Mouse (Mus musculus) 416B (cell line): ENCODE results near the gene Tbc1d24.
A peak's percentile ranks its signal among the peaks of the same experiment; 100 is the strongest.
"Not testable (repeated sequence)": the region's sequence is repeated elsewhere in the genome, so short reads cannot be mapped to it uniquely, and the experiment has no call there.

Source experiments
- DNase-seq: peaks from one replicate; pipeline ENCODE4 v3.0.0; 2011; ENCODE audit warnings: low read depth

The Tbc1d24 gene

GRCm38 (mm10) chr17:24149421-24149820 is 55.9 kb downstream of the Tbc1d24 start:
- no peak for DNase-seq

GRCm38 (mm10) chr17:24142897-24143296 is 62.5 kb downstream of the Tbc1d24 start:
- DNase-seq: no peak

DNA sequence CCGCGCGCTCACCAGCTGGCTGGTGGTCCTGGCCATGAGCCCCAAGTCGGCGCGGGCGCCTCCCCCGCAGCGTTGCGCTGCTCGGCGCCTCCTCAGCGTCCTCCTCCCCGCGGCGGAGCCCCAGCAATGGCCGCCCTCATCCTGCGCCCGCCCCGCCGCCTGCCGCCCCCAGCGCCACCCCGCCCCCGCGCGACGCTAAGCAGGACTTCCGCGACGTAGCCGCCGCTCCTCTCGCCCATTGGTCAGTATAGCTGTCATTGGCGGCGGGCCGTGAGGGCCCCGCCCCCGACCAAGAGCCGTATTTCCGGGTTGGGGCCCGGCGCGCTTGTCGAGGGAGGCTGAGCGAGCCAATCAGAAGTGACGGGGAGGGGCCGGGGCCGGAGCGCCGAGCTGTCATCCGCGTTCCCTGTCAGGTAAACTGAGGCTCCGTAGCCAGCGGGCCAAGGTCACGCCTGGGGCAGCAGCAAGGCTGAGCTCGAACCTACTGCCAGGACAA is 63.9 kb downstream of the Tbc1d24 start:
- DNase-seq: peak; percentile 97

DNA sequence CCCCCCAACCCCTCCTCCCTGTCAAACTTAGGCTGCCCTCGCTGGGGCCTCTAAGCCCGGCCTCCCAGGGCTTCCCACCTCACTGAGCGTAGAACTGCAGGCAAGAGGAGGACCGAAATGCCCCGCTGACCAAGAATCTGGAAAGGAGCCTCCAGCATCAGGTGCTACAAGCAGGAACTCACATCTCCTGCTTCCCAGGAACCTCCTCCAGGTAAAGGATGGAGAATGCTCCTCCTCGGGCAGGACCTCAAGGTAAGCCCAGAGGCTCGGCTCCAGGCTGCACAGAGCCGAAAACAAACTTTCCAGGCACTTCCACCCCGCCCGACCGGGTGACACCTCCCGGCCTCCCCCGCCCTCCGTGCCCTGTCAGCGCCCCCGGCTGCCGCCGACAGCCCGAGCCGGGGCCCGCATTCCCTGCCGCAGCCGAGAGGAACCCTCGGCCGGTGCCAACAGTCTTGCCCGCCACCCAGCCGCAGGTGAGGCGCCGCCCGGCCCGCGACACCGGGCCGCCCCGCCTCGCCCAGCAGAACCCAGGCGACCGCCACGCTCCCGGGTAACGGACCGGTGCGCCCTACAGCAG is 64.4 kb downstream of the Tbc1d24 start:
- peak; percentile 53 for DNase-seq

- DNase-seq: no peak
Observed at GRCm38 (mm10) chr17:24139968-24140367, 65.4 kb downstream of the Tbc1d24 start.

DNA sequence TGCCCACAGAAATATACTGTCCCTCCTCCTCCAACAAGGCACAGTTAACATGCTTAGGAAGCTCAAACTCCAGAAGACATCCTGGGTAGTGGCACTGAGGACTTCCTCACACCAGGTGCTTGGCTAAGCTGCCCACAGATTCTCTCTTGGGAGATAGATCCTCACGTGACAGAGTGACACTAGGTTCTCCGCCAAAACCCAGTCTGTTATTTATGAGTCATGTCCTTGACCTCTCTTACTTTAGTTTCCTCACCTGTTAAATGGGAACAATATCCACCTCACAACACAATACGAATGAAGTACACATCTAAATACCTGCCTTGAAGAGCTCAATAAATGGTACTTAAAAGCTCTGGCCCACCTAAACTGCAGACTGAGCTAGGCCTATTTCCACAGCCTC is 66.1 kb downstream of the Tbc1d24 start:
- DNase-seq: no peak

DNA sequence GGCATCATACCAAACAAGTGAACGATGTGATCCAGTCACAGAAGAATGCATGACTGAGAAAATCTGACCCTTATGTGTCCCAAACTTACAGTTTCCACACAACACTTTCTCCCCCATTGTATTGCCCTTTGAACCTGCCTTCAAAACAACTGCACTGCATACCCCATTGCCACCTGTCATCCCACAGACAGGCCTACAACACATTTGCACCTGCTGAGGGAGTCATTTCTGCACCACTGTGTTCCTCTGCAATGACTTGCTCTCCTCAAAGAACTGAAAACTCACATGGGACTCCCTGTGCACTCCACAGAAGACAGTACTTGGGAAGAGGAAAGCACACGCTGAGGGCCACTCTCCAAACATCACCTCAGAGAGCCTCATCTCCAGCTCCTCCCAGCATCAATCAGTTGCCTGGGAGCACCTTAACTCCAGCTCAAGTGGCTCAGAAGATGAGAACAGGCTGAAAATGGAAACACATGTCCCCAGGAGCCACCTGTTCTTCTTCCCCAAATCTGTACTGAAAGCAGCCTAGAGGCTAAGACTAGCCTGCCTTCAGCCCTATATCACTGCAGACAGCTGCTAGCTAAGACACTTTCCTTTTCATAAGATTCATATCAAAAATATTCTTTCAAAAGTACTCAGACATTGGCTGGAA is 68.0 kb downstream of the Tbc1d24 start:
- no peak for DNase-seq

DNA sequence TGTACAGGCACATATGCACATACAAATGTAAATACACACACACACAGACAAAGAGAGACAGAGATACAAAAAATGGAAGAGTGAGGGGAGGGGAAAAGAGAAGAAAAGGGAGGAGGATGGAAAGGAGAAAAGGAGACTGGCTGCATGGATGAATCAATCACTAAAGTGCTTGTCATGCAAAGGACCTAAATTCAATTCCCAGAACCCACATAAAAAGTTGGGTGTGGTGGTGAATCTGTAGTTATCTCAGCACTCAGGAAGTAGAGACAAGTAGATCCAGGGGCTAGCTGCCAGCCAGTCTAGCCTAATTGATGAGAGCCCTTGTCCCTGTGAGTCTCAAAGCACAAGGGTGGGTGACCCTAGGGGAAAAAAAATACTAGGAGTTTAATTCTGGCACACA is 71.3 kb downstream of the Tbc1d24 start:
- no peak for DNase-seq

DNA sequence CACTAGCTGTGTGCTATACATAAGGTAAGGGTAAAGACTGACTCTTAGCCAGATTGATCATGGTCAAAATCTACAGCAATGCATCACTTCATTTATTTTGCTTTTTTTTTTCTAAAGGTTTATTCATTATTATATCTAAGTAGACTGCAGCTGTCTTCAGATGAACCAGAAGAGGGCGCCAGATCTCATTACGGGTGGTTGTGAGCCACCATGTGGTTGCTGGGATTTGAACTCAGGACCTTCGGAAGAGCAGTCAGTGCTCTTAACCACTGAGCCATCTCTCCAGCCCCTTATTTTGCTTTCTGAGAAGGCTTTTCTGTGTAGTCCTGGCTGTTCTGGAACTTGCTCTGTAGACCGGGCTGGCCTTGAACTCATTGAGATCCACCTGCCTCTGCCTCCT is 72.4 kb downstream of the Tbc1d24 start:
- DNase-seq: not testable (repeated sequence)

GRCm38 (mm10) chr17:24131570-24131969 is 73.8 kb downstream of the Tbc1d24 start:
- DNase-seq: no peak

DNA sequence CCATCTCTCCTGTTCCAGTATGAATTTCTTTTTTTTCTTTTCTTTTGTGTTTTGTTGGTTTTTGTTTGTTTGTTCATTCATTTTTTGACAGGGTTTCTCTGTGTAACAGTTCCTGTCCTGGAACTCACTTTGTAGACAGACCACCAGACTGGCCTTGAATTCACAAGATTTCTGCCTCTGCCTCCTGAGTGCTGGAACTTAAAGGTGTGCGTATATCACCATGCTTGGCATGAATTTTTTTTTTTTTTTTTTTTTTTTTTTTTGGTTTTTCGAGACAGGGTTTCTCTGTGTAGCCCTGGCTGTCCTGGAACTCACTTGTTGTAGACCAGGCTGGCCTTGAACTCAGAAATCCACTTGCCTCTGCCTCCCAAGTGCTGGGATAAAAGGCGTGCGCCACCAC is 76.1 kb downstream of the Tbc1d24 start:
- DNase-seq: not testable (repeated sequence)

DNA sequence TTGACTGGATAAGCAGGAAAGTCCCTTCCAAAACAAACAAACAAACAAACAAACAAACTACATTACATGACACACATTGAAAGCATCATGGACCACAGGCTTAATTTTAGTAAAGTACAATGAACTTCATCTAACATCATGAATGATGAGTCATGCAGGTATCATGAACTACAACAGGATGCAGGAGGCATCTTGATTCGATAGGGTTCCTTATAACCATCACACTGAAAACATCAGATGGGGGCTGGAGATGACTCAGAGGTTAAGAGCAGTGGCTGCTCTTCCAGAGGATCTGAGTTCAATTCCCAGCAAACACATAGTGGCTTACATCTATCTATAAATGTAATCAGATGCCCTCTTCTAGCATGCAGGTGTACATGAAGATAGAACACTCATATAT is 77.8 kb downstream of the Tbc1d24 start:
- DNase-seq: peak; percentile 60

DNA sequence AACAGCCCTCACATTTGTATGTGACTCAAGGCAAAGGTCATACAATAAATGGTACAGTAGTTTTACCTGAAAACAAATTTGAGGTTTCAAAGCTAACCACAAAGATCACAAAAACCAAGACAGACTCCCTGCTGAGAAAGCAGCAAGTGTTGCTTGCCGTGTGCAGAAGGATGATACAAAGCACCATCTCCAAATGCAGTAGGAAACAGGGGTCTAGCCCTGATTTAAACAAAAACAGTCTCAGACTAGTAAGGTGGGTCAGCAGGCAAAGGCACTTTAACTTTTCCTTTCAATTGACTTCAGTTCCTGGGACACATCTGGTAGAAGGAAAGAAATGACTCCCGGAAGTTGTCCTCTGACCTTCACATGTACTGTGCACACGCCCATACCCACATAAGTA is 78.6 kb downstream of the Tbc1d24 start:
- DNase-seq: no peak
